Mouse (Mus musculus): ENCODE data around the gene Clmp.

Clmp gene

DNA sequence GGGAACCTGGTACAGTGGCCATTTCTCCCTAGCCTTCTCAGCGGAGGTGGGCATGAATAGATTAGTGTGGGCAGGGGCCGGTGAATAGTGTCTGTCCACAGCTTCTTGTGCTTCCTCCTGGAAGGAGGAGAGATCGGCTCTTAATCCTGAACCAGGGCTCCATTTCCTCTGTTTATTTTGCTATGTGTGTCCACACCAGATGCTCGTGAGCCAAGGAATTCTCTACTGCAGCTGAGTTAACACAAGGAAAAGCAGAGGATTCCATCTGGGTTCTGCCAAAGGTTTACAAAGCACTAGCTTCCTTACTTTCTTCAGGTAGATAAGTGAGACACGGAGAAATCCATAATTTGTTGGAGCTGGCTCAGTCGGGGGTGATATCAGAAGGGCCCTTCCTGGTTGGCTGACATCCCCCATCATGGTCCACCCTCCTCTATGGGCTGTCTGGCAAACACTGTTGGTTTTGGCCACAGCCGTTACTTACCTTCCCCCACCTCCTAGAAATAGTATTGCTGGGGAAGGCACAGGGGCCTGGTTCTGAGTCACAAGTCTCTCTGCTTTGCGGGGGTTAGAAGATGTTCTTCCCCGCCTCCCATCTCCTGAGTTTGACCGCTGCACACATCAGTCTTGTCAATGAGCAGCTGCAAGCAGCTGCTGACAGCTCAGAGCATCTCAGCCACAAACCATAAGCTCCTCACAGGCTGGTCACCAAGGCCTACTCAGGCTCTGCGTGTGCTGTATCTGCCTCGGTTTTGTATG lies 10.4 kb upstream of the Clmp start:
- ChIA-PET POLR2A (interaction anchor here in 2 of 4 experiments (0.6 to 3.0 kb wide), 7 partner anchors 9 to 436 kb away, joined by 3 to 15 read pairs (median 3); partner anchors contain the start of gene Clmp (in 2 of the 2)), CTCF (interaction anchor here in 1 of 4 experiments (0.6 kb wide), 1 partner anchor 251 kb away, joined by 3 read pairs; no protein-coding TSS in a partner anchor)

DNA sequence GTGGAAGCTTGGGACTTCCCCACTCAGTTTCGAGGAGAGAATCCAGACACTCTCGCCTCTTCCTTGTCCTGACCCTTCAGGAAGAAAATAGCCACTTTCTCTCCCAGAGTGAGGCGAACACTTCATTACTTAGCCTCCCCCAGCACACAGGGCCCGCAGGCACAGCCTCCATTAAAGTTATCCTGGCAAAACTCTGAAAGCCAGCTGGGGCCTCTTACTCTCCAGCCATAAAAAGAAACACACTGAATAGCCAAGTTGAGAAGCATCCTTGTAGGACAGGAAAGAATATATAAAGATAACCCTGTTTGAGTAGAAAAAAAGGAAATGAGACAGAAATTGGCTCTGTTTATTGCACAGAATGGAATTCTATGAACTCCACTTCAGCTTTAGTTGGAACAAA lies 7.1 kb upstream of the Clmp start:
- ChIA-PET CTCF (no interaction called here), POLR2A (interaction anchor here in 2 of 4 experiments (0.9 to 1.8 kb wide), 7 partner anchors 13 to 122 kb away, joined by 3 to 6 read pairs (median 3); partner anchors contain the start of gene Hspa8 (in 1 of the 2))

DNA sequence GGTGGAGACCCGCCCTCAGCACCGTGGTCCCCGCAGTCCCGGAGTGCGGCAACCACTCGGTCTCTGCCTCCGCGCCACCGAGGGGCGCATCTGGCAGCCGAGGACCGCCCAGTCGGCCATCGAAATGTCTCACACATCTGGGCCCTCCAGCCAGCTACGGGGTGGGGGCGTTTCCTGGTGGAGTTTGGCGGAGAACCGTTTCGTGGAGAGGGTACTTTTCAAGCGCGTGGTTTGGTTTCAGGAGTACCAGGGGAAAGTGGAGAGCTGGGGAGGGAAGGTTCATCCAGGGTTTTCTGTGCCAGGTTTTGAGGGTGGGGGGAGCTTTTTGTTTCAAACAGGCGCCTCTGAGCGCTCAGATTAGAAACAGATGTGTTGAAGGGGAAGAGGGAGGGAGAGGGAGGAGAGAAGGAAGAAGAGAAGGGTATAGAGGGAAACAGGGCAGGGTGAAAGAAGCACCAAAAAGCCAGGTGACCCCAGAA lies 698 bp downstream of the Clmp start:
- ChIA-PET POLR2A (interaction anchor here in 3 of 4 experiments (0.7 to 2.7 kb wide), 23 partner anchors 9 to 447 kb away, joined by 3 to 18 read pairs (median 4); partner anchors contain the start of gene Hspa8 (in 1 of the 3)), CTCF (interaction anchor here in 3 of 4 experiments (0.7 to 1.4 kb wide), 4 partner anchors 61 to 443 kb away, joined by 3 to 9 read pairs (median 6); no protein-coding TSS in a partner anchor)

DNA sequence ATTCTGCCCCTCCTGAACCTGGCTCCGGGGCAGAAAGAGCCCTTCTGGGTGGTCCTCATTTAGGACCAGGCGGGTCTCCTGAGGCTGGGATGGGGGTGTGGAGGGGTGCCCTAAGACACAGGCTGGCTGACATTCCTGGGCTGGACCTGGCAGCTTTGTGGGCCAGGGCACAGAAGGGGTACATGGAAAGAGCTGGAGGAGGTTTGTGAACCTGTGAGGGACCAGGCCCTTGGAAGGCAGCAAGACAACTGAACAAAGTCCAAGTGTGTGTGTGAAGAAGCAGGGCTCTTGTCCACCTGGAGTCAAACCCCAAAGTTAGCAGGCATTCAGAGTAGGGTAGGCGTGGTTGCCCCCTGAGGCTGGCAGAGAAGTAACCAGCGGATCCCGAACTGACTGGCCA lies 1.3 kb downstream of the Clmp start:
- ChIA-PET POLR2A (interaction anchor here in 2 of 4 experiments (0.6 to 2.7 kb wide), 13 partner anchors 9 to 447 kb away, joined by 3 to 18 read pairs (median 4); no protein-coding TSS in a partner anchor), CTCF (interaction anchor here in 3 of 4 experiments (0.6 to 1.1 kb wide), 4 partner anchors 42 to 342 kb away, joined by 3 to 5 read pairs (median 4); no protein-coding TSS in a partner anchor)

DNA sequence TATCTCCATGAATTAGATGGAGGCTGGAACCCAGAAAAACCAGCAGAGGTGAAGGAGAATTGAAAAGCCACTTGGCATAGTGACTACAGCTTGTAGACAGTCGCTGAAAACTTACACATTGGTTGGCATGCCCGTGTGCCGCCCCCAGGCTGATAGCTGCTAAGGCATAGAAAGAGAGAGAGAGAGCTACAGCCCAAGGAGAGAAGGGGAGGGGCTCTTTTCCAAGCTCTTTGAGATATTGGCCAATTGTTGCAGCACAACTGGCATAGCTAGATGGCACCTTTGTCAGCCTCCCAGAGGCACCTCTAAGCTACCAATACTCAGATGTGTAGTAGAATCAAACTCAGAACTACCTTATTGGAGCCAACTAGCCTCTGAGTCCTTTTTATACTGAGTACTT lies 1.8 kb downstream of the Clmp start:
- CTCF ChIA-PET, result interaction anchor here in 3 of 4 experiments (0.5 to 1.1 kb wide), 5 partner anchors 43 to 341 kb away, joined by 3 to 5 read pairs (median 3); no protein-coding TSS in a partner anchor
- POLR2A ChIA-PET, result interaction anchor here in 2 of 4 experiments (0.5 to 2.1 kb wide), 9 partner anchors 9 to 1118 kb away, joined by 3 to 7 read pairs (median 4); no protein-coding TSS in a partner anchor

DNA sequence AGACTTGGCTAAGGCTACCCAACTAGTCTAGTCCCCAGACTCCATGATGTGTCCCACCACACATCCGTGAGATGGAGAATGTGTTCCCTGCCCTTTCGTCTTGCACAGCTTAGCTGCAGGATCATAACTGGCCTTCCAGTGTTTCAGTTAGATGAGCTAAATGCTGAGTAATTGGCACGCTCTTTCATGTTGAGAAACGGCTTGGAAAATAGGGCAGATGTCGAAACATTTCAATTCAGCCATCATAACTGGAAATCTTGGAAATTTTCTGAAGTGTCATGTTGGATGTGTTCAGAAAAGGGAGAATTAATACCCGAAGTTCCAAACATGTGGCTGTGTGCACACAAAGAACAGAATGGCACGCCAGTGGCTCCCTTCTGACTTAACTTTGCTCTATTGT lies 4.7 kb downstream of the Clmp start:
- POLR2A ChIA-PET, result interaction anchor here in 1 of 4 experiments (1.6 kb wide), 1 partner anchor 27 kb away, joined by 3 read pairs; no protein-coding TSS in a partner anchor
- CTCF ChIA-PET, result no interaction called here

DNA sequence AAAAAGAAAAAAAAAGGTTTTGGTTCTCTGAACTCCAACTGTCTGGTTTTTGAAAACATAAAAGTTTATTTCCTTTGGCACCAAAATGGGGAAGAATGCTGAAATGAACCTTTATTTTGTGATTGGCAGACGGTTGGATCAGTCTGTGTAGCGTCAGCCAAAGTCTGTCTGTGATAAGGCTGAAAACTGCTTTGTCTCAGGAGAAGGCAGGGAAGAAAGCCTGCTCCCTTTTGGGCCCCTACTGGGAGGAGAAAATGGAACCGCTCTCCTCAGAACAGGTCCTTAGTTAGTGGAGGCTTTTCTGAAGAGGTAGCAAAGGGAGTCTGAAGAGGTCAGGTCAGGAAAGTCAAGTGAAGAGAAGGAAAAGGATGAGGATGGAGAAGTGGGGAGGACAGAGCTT lies 7.3 kb downstream of the Clmp start:
- POLR2A ChIA-PET, result interaction anchor here in 2 of 4 experiments (0.5 to 1.2 kb wide), 2 partner anchors 29 to 55 kb away, joined by 3 read pairs; no protein-coding TSS in a partner anchor
- CTCF ChIA-PET, result interaction anchor here in 1 of 4 experiments (0.5 kb wide), 1 partner anchor 514 kb away, joined by 3 read pairs; no protein-coding TSS in a partner anchor

DNA sequence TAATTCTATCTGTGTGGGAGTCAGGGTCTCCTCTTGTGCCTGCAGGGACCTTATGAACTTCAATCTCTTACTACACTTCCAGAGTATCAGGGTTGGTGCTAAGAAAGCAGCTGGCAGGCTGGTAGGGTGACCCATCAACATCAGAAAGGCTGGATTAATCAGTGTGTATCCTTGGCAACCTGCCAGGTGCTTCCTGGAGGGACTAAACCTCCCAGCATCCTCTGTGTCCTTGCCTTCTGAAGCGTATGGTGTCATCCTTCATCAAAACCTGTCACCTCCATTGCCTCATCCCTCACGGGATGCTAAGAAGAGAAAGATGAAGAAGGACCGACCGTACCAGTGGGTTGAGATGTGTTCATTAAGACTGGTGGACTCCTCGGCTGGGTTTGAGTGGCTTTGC lies 8.0 kb downstream of the Clmp start:
- CTCF ChIA-PET, result no interaction called here
- POLR2A ChIA-PET, result interaction anchor here in 2 of 4 experiments (0.5 to 1.9 kb wide), 3 partner anchors 28 to 56 kb away, joined by 3 to 6 read pairs (median 3); no protein-coding TSS in a partner anchor

DNA sequence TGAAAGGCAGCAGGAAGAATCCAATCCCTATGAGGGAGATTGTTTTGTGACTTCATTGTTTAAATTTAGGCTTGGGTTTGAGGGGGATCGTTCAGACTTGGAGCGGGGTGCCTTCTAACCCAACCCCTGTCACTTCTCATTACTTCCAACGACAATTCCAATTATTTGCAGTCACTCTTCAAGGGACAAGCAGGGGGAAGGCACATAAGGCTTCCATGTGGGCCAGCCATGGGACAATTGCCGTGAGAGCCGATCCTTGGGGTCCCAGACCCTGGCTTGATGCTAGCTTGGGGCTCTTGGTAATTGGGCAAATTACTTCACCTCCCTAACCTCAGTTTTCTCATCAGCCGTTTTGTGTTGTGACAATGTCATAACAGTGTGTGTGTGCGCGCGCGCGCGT lies 8.5 kb downstream of the Clmp start:
- POLR2A ChIA-PET, result interaction anchor here (0.6 to 2.7 kb wide), 9 partner anchors 9 to 296 kb away, joined by 3 to 18 read pairs (median 5); partner anchors contain the start of genes Clmp (in 3 of the 4) and Gm21915 (in 1 of the 4)
- CTCF ChIA-PET, result interaction anchor here in 1 of 4 experiments (1.6 kb wide), 1 partner anchor 63 kb away, joined by 5 read pairs; no protein-coding TSS in a partner anchor

DNA sequence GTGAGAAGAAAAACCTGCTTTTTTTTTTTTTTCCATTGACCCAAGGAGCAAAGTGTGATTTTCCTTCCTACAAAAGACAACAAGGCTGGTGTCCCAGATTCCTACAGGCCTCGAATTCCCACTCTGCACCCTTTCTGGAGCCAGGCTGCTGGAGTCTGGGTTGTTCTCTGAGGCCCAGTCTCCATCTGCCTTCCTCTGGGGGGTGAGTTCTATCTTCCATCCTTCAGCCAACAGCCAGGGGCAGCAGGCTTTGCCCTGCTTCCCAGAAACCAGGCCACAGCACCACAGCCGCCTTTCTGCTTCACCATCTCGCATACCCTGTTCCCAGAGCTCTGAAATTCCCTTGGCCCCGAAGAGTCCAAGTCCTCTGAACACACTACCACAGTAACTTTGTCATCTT lies 10.3 kb downstream of the Clmp start:
- ChIA-PET CTCF (no interaction called here), POLR2A (interaction anchor here in 2 of 4 experiments (0.8 to 2.7 kb wide), 4 partner anchors 10 to 35 kb away, joined by 3 to 18 read pairs (median 4); partner anchors contain the start of gene Clmp (in 2 of the 2))

DNA sequence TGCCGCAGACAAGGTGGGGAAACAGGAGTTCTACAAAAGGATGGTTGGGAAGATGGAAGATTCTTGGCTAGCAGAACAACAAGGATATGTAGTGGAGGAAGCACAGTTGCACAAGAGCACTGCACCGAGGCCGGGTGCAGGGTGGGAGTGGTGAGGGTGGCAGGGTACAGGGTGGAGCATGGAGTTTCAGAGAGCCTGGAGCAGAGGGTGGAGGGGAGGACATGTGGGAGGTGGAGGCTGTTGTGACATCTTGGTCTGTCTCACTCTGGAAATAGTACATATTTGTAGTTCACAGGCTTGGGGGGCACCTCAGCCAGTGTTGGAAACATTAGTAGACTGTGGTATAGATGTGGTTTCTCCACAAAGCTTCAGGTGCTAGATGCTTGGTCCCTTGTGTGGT lies 13.4 kb downstream of the Clmp start:
- ChIA-PET CTCF (interaction anchor here in 1 of 4 experiments (0.5 kb wide), 1 partner anchor 48 kb away, joined by 6 read pairs; no protein-coding TSS in a partner anchor), POLR2A (interaction anchor here in 1 of 4 experiments (0.6 to 1.0 kb wide), 2 partner anchors 9 to 19 kb away, joined by 3 to 4 read pairs; no protein-coding TSS in a partner anchor)

DNA sequence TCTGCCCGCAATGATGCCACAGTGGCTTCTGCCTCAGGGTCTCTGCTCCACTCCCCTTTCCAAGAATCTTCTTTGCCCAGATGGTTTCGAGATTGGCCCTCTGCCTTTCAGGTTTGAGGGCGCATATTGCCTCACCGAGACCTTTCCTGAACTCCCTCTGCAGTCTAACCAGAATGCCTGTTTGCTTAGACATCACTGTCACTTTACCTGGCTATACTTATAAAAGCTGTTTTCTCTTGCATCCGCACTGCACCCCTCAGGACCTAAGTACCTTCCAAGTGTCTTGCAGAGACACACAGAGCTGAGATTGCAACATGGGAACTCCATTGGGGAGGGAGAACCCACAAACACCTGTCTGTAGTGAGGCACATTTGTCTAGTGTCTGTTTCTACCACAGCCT lies 14.5 kb downstream of the Clmp start:
- ChIA-PET POLR2A (interaction anchor here in 1 of 4 experiments (1.5 kb wide), 1 partner anchor 17 kb away, joined by 3 read pairs; no protein-coding TSS in a partner anchor), CTCF (interaction anchor here in 1 of 4 experiments (0.9 kb wide), 1 partner anchor 17 kb away, joined by 4 read pairs; no protein-coding TSS in a partner anchor)

DNA sequence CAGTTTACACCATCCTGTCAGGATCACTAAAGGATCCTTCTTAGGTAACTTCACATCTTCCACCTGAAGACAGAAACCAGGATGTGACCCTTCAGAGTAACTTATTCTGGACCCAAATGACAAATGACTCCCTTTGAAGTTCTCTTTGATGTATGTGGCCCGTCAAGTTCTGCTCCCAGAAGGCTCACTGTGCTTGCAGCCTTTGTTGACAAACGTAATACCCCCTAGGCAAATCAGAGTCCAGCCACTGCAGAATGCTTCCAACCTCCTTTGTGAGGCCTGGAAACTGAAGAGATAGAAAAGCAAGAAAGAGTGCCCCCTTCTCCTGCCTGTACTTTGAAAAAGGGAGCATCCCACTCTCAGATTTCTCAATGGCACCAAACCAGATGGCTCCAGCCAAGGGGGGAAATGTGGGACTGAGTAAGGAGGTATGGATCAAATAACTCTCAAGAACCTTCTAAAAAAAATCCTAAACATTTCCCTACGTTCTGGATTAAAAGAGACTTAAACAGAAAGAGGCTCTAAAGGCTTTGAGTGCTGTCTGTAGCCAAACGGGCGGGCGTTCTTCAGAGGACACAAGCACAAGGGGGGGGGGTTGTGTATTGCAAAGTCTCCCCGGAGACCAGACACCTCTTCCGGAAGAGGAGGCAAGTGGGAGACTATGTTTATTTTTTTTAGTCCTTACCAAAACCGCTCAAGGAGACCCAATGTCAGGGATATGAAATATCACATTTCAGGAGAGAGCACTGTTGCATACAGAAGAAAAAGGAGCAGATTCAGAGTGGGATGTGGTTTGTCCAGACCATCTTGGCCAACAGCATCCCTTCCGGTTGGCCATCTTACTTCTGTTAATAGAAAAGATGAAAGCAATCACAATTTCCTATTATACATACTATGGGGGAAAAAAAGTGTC lies 18.9 kb downstream of the Clmp start:
- POLR2A ChIA-PET, result interaction anchor here in 2 of 4 experiments (0.5 to 1.0 kb wide), 2 partner anchors 12 to 15 kb away, joined by 3 to 5 read pairs; no protein-coding TSS in a partner anchor
- CTCF ChIA-PET, result no interaction called here

DNA sequence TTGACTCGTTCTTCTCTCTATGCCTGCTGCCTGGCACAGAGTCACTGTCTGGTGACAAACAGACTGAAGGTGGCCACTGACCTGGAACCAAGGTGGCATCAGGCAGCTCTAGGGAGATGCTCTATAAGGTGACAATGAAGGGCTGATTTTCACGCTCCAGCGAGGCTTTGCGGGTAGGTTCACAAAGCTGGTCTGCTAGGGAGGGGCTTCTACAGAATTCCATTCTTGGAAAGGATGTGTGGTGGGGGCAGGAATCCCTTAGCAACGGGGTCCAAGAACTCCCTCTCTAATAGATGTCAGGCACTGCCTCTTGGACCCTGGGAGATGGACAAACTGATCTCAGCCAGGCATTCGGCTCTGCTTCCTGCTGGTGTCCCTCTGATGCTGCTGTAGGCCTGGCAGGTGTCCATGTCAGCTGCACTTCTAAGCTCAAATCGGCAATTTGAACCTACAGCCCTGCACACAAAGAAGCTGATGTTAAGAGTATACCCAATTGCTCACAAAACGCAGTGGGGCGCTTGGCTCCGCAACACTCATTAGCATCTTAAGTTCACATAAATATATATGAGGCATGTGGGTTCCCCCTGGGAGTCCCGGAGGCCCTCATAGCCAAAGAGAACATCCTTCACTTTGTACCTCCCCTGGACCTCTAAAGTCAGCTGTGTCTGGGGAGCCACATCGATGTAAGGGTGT lies 22.8 kb downstream of the Clmp start:
- POLR2A ChIA-PET, result interaction anchor here in 2 of 4 experiments (0.6 to 1.7 kb wide), 3 partner anchors 9 to 91 kb away, joined by 3 to 9 read pairs (median 4); partner anchors contain the start of gene Clmp (in 1 of the 2)
- CTCF ChIA-PET, result interaction anchor here in 3 of 4 experiments (0.6 to 1.8 kb wide), 4 partner anchors 43 to 112 kb away, joined by 3 to 8 read pairs (median 4); no protein-coding TSS in a partner anchor

DNA sequence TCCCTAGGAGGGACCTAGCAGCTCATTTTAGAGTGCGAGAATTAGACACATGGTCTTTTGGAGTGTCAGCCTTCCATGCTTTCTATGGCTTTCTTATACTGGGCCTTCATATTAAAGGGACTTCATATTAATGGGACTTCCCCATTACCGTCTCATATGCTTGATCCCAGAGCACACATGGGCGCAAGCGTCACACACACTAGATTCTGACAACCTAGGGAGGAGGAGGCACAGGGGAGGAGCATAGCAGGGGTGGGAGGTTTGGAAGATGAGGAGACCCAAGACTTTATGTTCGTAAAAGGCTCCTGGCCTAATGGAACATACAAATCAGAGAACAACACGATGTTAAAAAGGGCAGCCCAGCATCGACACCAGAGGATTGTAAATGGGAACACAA lies 23.4 kb downstream of the Clmp start:
- ChIA-PET POLR2A (interaction anchor here in 2 of 4 experiments (0.6 to 1.7 kb wide), 2 partner anchors 9 to 23 kb away, joined by 3 to 9 read pairs; partner anchors contain the start of gene Clmp (in 1 of the 2)), CTCF (interaction anchor here (0.5 to 1.8 kb wide), 6 partner anchors 24 to 112 kb away, joined by 3 to 8 read pairs (median 4); no protein-coding TSS in a partner anchor)

DNA sequence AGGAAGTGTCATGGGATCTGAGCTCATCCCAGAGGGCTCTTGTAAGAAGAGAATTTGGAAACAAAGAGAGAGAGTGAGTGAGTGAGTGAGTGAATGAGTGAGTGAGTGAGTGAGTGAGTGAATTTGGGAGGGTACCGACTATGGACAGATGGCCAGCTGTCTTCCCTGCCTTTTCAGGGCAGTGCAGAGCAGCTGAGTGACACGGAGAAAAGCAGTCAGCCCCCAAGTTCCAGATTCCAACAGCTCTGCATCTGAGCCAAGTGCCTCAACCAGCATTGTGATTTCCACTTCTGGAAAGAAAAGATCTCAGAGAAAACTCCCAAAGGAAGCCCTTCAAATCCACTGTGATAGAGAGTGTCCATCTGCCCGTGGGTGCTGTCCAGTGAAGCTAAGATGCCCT lies 23.8 kb downstream of the Clmp start:
- CTCF ChIA-PET, result interaction anchor here (0.5 to 1.8 kb wide), 12 partner anchors 25 to 523 kb away, joined by 3 to 8 read pairs (median 3); no protein-coding TSS in a partner anchor
- POLR2A ChIA-PET, result interaction anchor here in 2 of 4 experiments (0.6 to 1.7 kb wide), 7 partner anchors 8 to 474 kb away, joined by 3 to 9 read pairs (median 3); partner anchors contain the start of gene Clmp (in 1 of the 2)
